Mouse (Mus musculus): ENCODE data around the gene Entpd1.
"Not testable (repeated sequence)": the region's sequence is repeated elsewhere in the genome, so short reads cannot be mapped to it uniquely, and the experiment has no call there.

Gene Entpd1

GRCm38 (mm10) chr19:40611830-40612506, at the start of gene Entpd1, which contains the start of gene Tctn3:
Gene Entpd1, plus strand, starts transcription at chr19:40612366.
Gene Tctn3, minus strand, starts transcription at chr19:40612233.
- in situ Hi-C loops (cut with MboI, MseI): loop anchor here (5.0 kb wide), 1 partner anchor 110 kb away; no protein-coding TSS in a partner anchor

- in situ Hi-C loops (cut with MboI, MseI): no loop called here
These were observed 48.1 kb upstream of the Entpd1 start for GRCm38 (mm10) chr19:40563880-40564645.

GRCm38 (mm10) chr19:40567616-40568015, 44.5 kb upstream of the Entpd1 start:
- in situ Hi-C loops (cut with MboI, MseI): no loop called here

- in situ Hi-C loops (cut with MboI, MseI): no loop called here
These were observed 41.4 kb upstream of the Entpd1 start for GRCm38 (mm10) chr19:40570726-40571125.

DNA sequence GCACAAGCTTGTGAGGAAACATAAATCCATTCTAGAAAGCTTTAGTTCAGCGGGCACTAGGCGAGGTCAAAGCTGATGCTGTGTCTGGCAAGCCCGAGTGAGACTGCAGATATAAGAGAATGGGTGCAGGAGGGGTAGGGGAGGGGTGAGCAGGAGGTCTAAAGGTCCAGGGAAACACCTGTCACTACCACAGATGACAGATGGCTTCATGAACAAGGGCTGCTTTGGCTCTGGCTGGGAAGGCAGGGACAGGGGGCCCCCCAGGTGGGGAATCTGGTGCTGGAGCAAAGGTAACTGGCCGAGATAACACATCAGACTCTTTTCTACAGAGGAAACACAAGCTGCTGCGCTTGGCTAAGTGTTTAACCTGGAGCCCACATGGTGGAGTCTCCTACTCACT, 36.7 kb upstream of the Entpd1 start:
- in situ Hi-C loops (cut with MboI, MseI): no loop called here

DNA sequence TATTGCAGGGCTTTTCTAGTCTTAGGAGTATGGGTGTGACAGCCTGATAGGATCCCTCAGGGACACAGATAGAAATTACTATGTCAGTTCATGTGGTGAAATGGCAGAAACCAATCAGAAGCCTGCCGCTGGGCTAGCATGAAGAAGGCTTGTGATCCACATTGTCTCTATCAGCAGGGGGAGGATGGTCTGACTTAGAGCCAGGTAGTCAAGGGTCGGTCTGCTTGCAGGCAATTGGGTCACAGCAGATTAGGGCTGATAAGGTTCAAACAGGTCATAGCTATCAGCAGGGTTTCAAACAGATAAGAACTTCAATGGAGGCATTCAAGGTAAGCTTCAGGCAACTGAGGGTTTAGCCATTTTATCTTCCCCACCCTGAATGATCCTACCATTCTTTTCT, 31.3 kb upstream of the Entpd1 start:
- in situ Hi-C loops (cut with MboI, MseI): loop anchor here (10.0 kb wide), 2 partner anchors 444 to 1636 kb away; partner anchors contain the start of gene Dntt

DNA sequence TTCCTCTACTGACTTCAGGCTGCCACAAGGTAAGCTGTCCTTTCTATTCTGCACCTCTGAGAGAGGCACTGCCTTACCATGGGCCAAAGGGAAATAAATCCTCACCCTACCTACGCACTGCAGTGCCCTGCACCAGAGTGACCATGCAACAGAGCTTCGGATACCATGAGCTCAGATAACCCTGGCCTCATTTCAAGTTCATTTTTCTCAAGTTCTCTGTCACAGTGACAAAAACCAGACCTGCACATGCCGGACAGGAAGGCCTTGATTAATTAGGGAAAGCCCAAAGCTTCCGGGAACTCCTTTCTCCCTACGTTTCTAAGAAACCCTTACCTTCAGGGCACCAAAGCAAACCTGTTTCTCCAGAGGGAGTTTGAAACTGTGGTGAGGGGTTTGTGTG, 30.5 kb upstream of the Entpd1 start:
- in situ Hi-C loops (cut with MboI, MseI): loop anchor here (10.0 kb wide), 2 partner anchors 443 to 1637 kb away; partner anchors contain the start of gene Dntt

DNA sequence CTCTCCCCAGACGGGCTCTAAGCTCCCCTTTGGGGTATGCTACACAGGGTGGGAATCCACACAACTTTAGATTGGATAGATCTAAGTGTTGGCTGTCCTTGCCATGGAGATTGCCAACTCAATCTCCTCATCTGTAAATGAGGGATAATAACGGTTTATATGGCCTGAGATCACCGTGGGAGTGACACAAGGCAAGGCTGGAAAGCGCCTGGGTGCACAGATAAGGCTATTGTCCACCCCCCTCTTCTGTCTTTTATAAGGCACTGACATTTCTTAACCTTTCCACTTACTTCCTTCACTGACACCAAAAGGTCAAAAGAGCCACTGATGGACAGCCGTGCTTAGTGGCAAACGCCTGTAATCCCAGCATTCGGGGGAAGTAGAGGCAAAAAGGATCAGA, 25.3 kb upstream of the Entpd1 start:
- in situ Hi-C loops (cut with MboI, MseI): loop anchor here (10.0 kb wide), 2 partner anchors 438 to 1642 kb away; partner anchors contain the start of gene Dntt

- in situ Hi-C loops (cut with MboI, MseI): loop anchor here (10.0 kb wide), 2 partner anchors 437 to 1643 kb away; partner anchors contain the start of gene Dntt
These were observed 24.5 kb upstream of the Entpd1 start for GRCm38 (mm10) chr19:40587491-40588292.

- in situ Hi-C loops (cut with MboI, MseI): loop anchor here (10.0 kb wide), 2 partner anchors 437 to 1643 kb away; partner anchors contain the start of gene Dntt
These were observed 23.9 kb upstream of the Entpd1 start, which contains the start of gene Aldh18a1 for GRCm38 (mm10) chr19:40588293-40588654. Gene Aldh18a1, minus strand, starts transcription at chr19:40588463.

- in situ Hi-C loops (cut with MboI, MseI): loop anchor here (10.0 kb wide), 2 partner anchors 436 to 1644 kb away; partner anchors contain the start of gene Dntt
These were observed 23.2 kb upstream of the Entpd1 start for GRCm38 (mm10) chr19:40588847-40589529.

- in situ Hi-C loops (cut with MboI, MseI): loop anchor here (10.0 kb wide), 2 partner anchors 435 to 1645 kb away; partner anchors contain the start of gene Dntt
These were observed 22.7 kb upstream of the Entpd1 start for GRCm38 (mm10) chr19:40589530-40589880.

DNA sequence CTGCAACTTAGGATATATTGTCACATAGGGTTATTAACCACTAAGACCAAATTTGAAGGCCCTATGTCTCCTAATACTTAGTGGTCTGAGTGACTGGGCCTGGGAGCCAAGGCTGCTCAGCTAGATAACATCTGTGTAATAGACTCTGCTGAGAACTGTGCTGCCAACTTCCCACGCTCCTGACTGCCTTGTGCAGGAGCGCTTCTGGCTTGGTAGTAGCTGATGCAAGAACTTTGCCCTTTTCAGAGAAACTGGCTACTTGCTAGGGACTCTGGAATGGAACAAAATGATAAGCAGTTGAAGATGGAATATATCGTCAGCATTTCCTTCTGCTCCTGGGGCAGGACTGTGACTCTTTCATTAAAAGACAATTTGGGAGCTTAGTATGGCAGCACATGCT, 16.9 kb upstream of the Entpd1 start:
- in situ Hi-C loops (cut with MboI, MseI): no loop called here

DNA sequence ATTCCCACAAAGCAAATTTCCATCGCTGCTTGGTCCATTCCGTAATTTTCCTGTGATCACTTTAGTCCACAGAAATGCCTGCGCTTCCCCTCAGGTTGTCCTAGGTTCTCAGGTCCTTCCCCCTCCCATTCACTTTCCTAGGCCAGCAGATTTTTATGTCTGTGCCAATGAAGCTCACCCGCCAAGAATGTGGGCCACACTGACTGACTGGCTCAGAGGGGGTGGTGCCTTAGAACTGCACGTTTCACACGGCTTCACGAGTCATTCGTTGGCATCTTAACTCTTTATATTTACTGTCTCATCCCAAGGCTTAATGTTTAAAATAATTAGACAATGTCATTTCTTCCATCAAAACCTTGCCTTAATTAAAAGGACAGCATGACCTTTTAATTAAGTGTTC, 16.3 kb upstream of the Entpd1 start:
- in situ Hi-C loops (cut with MboI, MseI): no loop called here

DNA sequence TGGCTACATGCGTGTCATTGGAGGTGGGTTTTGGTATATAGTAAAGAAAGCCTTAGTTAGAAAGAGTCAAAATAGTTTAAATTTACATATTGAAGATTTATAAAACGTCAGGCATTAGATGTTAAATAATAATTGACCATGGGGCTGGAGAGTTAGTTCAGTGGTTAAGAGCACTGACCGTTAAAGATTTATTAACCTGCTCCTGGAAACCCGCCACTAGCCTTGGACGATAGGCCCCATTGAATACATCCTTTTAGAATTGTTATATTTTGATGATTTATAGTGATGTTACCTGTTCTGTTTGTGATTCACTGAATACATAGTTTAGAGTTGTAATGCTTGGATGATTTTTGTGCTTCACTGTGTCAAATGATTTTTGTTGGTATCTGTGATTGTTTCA, 11.3 kb upstream of the Entpd1 start:
- in situ Hi-C loops (cut with MboI, MseI): not testable (repeated sequence)

DNA sequence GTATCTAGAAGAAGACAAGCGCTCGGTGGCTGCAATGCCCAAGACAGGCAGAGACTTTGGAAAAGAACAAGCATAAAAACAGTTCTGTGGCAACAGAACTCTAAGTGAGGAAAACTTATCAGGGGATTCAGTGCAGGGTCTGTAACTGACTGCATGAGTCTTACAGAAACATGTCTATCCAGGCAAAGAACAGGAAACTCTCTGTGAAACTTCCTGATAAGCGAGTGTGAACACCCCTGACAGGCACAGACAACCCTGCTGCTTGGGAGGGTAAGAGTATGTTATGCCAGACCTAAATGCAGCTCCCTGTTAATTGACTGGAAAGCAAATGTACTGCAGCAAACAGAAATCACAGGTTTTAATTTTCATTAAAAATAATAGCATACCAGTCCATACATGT, 10.3 kb upstream of the Entpd1 start:
- in situ Hi-C loops (cut with MboI, MseI): no loop called here

GRCm38 (mm10) chr19:40605189-40605588, 7.0 kb upstream of the Entpd1 start:
- in situ Hi-C loops (cut with MboI, MseI): no loop called here

GRCm38 (mm10) chr19:40607676-40608075, 4.5 kb upstream of the Entpd1 start:
- in situ Hi-C loops (cut with MboI, MseI): no loop called here

GRCm38 (mm10) chr19:40614811-40615210, 2.6 kb downstream of the Entpd1 start:
- in situ Hi-C loops (cut with MboI, MseI): loop anchor here (5.0 kb wide), 1 partner anchor 107 kb away; no protein-coding TSS in a partner anchor

DNA sequence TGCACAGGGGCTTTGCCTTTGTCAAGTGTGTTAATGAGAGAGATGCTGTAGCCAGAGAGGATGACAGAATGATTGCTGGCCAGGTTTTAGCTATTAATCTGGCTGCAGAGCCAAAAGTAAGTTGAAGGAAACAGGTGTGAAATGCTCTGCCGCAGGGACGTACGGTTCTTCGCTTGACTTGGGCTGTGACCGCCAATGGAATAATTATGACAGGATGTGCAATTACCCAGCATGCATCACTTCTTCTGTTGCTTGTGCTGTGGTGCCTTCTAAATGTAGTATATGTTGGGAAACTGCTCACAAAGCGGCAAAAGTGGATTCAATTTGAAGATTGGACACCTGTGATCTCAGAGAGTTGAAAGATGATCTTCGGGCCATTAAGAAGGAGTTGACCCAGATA, 3.9 kb downstream of the Entpd1 start:
- in situ Hi-C loops (cut with MboI, MseI): no loop called here

DNA sequence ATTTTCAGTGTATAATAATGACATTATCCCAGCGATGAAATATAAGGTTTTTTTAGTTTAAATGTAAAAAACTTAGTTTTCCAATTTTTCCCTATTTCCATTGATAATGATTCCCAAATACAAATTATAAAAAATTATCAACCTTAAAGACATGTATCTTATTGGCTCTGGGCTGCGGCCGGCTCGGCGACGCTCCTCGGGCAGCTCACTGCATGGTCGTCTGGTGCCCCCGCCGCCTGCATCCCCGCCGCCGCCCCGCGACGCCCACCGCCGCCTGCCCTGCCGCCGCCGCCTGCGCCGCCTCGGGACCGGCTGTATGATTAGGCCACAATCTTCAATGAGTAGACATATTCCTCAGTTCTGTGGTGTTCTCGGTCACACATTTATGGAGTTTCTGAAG, 9.4 kb downstream of the Entpd1 start:
- in situ Hi-C loops (cut with MboI, MseI): not testable (repeated sequence)

Data from regulatory T cell (primary cell).